Mouse (Mus musculus) gastrocnemius, adult 2 months (tissue): ENCODE measurements around the gene Espl1. TPM values are rescaled to one million over a fixed set of nuclear protein-coding genes. Genes with fewer than 3 reads are reported as not detected.

Experiments used
- DNase-seq: peaks from one replicate; pipeline ENCODE4 v3.0.0; 2022
- H3K27ac ChIP-seq: fragments of 200-600 bp; 2 replicates; pipeline ENCODE4 v1.8.1; 2022; ENCODE audit warnings: mild to moderate bottlenecking
- H3K4me3 ChIP-seq: fragments of 200-600 bp; 2 replicates; pipeline ENCODE4 v1.8.1; 2022; ENCODE audit warnings: mild to moderate bottlenecking, moderate library complexity
- CTCF ChIP-seq: fragments of 200-600 bp; IDR thresholded peaks from 2 replicates; pipeline ENCODE4 v1.8.1; 2022; ENCODE audit warnings: antibody characterized with exemption, mild to moderate bottlenecking, moderate library complexity
- intact Hi-C: fragments of 180-260 bp; cut with DNase I; formaldehyde crosslinking; loops from one replicate; pipeline ENCODE4 v1.15.1; 2025
- total RNA-seq, 2 experiments: library from RNA; stranded (reverse); gene quantifications; 2 replicates each; pipeline ENCODE4 v1.2.3; 2021

Gene Espl1
- total RNA-seq, 2 experiments from 2014 or later, result 0.06 to 0.31 TPM

DNA sequence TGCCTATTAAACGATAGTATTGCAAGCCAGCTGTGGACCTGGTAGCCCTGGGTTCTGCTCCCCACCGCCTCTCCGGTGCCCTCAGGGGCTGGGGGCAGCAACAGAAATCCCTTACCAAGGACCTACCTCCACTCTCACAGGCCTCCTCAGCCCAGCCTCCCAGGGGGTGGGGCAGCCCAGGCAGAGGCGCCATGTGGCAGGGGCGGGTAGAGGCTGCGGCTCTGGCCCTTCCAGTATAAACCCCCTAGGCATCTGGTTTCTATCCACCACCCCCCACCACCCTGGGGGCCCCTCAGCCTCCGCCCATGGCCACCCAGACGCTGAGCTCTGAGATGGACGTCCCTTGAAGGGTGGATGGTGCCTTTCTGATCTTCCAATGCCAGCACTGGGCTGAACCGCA, 74.7 kb downstream of the Espl1 start:
- DNase-seq, result no peak
- Histone ChIP-seq H3K27ac (no peak overlapping the region), H3K4me3 (no peak overlapping the region)
- no peak for TF ChIP-seq CTCF
- intact Hi-C loops, result no loop called here

Other genes starting within 250 kb of the Espl1 start
- 100 to 1,000 TPM; 187 to 246 TPM for gene Eif4b, start 222.5 kb upstream of the Espl1 start, total RNA-seq
- 10 to 100 TPM; 39.1 to 44.1 TPM for gene Tns2, start 195.9 kb upstream of the Espl1 start, total RNA-seq
- gene Spryd3, start 160.0 kb upstream of the Espl1 start, total RNA-seq, result 1 to 10 TPM; 4.4 to 5.8 TPM
- 10 to 100 TPM; 34.3 to 87.7 TPM for gene Igfbp6, start 151.9 kb upstream of the Espl1 start, total RNA-seq
- under 1 TPM in 1 of 2 experiments, not detected in 1; 0.14 TPM for gene Soat2, start 145.7 kb upstream of the Espl1 start, total RNA-seq
- 10 to 100 TPM; 26.8 to 29.6 TPM for gene Zfp740, start 93.0 kb upstream of the Espl1 start, total RNA-seq
- gene Csad, start 91.5 kb upstream of the Espl1 start, total RNA-seq, result 1 to 10 TPM; 5.8 to 8.8 TPM
- 1 to 10 TPM; 1.2 to 1.3 TPM for gene Itgb7, start 64.3 kb upstream of the Espl1 start, total RNA-seq
- 10 to 100 TPM in 1 of 2 experiments, 1 to 10 TPM in 1; 9.9 to 11.9 TPM for gene Rarg, start 38.7 kb upstream of the Espl1 start, total RNA-seq
- not detected for gene Gm9918, start 25.7 kb upstream of the Espl1 start, total RNA-seq
- gene Mfsd5, start 16.8 kb upstream of the Espl1 start, total RNA-seq, result 10 to 100 TPM; 14.2 TPM
- gene Pfdn5, start 29.9 kb downstream of the Espl1 start, total RNA-seq, result 100 to 1,000 TPM; 232 to 252 TPM
- 10 to 100 TPM; 15.6 to 16.0 TPM for gene Myg1, start 35.4 kb downstream of the Espl1 start, total RNA-seq
- 1 to 10 TPM; 5.7 to 7.8 TPM for gene Aaas, start 54.5 kb downstream of the Espl1 start, total RNA-seq
- gene Sp7, start 70.9 kb downstream of the Espl1 start, total RNA-seq, result not detected
- gene Sp1, start 109.9 kb downstream of the Espl1 start, total RNA-seq, result 10 to 100 TPM; 23.0 to 25.1 TPM
- gene Amhr2, start 149.1 kb downstream of the Espl1 start, total RNA-seq, result 1 to 10 TPM; 7.2 to 9.5 TPM
- 10 to 100 TPM; 17.3 to 18.2 TPM for gene Prr13, start 162.8 kb downstream of the Espl1 start, total RNA-seq
- gene Pcbp2, start 174.3 kb downstream of the Espl1 start, total RNA-seq, result 100 to 1,000 TPM; 401 to 459 TPM
- not detected for gene Gm10337, start 207.5 kb downstream of the Espl1 start, total RNA-seq
- gene Map3k12, start 220.8 kb downstream of the Espl1 start, total RNA-seq, result 1 to 10 TPM; 1.3 to 1.6 TPM
- 10 to 100 TPM; 33.0 to 37.0 TPM for gene Tarbp2, start 221.9 kb downstream of the Espl1 start, total RNA-seq
- gene Npff, start 228.7 kb downstream of the Espl1 start, total RNA-seq, result 1 to 10 TPM; 2.6 TPM